Mouse (Mus musculus) ES-E14 (cell line): ENCODE results near the gene Rims1.

Experiments used
- HCFC1 ChIP-seq: IDR thresholded peaks from 2 replicates; pipeline ENCODE4 v1.6.1; 2012; ENCODE audit warnings: low read length, inconsistent platforms, borderline replicate concordance; ENCODE audit not compliant: insufficient read depth
- MAFK ChIP-seq: IDR thresholded peaks from 2 replicates; pipeline ENCODE4 v1.6.1; 2014; ENCODE audit warnings: mild to moderate bottlenecking, low read depth, low read length, inconsistent platforms; ENCODE audit not compliant: insufficient read depth

GRCm38 (mm10) chr1:22261702-22262101, 544.1 kb downstream of the Rims1 start:
- no peak for TF ChIP-seq MAFK
- TF ChIP-seq HCFC1, result no peak
